Mouse (Mus musculus) olfactory bulb, adult 2 months (tissue): Measurements from ENCODE around the gene Iqsec1. TPM values are rescaled to one million over a fixed set of nuclear protein-coding genes. Genes with fewer than 3 reads are reported as not detected.

ENCODE experiments used
- H3K27ac ChIP-seq: fragments of 200-500 bp; 2 replicates; pipeline ENCODE4 v1.5.1; 2012; ENCODE audit warnings: low read depth, low read length; ENCODE audit not compliant: insufficient read depth
- H3K4me1 ChIP-seq: fragments of 200-500 bp; 2 replicates; pipeline ENCODE4 v1.6.1; 2012; ENCODE audit warnings: low read length; ENCODE audit not compliant: control insufficient read depth, insufficient read depth
- H3K4me3 ChIP-seq: fragments of 200-500 bp; 2 replicates; pipeline ENCODE4 v1.5.1; 2012; ENCODE audit warnings: mild to moderate bottlenecking, low read depth, low read length, moderate library complexity; ENCODE audit not compliant: insufficient read depth
- CTCF ChIP-seq: fragments of 200-500 bp; IDR thresholded peaks from 2 replicates; pipeline ENCODE4 v1.5.1; 2012; ENCODE audit warnings: low read depth, mild to moderate bottlenecking, low read length, moderate library complexity; ENCODE audit not compliant: insufficient read depth
- POLR2A ChIP-seq: fragments of 200-500 bp; IDR thresholded peaks from 2 replicates; pipeline ENCODE4 v1.6.1; 2012; ENCODE audit warnings: mild to moderate bottlenecking, low read depth, low read length, moderate library complexity; ENCODE audit not compliant: insufficient read depth
- WGBS: fragments of 180-500 bp; shearing (Covaris S2); methylation state at CpG from one replicate; pipeline ENCODE4 v1.1.7; 2018; 5-methylcytosine and 5-hydroxymethylcytosine counted together
- polyA plus RNA-seq: library from polyadenylated mRNA; stranded (reverse); fragments of >200 nt; gene quantifications from 2 replicates; pipeline ENCODE4 v1.2.4, GENCODE M21; 2012; ENCODE audit warnings: low replicate concordance; ENCODE audit not compliant: missing spikeins, insufficient read depth, insufficient read length

Gene Iqsec1
- polyA plus RNA-seq, 1 experiment: not detected

DNA sequence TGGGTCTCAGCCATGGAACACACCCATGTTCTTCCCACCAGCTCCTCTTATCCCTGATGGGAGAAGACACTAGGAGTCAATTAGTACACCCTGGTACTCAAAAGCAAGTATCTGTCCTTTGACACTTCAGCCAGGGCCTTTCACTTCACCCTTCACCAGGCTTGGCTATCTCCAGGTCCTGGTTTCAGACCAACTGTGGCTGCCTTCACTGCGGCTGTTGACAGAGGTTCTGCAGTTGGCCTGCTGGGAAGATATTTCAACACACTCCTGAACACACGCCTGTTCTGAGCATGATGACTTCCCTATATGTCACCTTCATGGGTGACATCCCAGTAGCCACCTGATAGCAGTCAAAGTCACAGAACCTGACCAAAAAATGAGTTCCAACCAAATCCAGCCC, 234.4 kb downstream of the Iqsec1 start:
- Histone ChIP-seq H3K27ac (no peak overlapping the region), H3K4me1 (peaks cover 3% of the 10 kb centered on the region; the same call in 1 of the 2 replicates), H3K4me3 (no peak overlapping the region)
- 98% methylated on average over 2 of the region's 2 CpGs for WGBS
- TF ChIP-seq CTCF (no peak), POLR2A (no peak)

DNA sequence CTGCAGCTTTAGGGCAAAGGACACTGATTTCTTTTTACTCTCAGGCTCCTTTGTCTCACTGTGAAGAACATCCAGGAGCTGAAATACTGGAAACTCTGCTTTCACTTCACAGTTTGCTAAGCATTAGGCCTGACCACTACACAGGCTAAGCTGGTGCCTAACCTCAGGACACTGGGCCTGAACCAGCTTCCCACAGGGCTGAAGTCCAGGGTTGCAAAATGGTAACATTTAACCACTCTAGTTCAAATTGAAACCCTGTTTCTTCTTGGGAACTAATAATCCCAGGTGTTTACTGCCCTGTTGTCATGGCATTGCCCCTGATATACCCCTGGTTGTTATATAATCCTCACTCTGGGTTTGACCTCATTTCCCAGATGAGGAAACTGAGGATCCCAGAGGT, 234.8 kb downstream of the Iqsec1 start:
- Histone ChIP-seq H3K4me3 (no peak overlapping the region), H3K4me1 (peaks cover 3% of the 10 kb centered on the region; the same call in 1 of the 2 replicates), H3K27ac (no peak overlapping the region)
- no peak for TF ChIP-seq POLR2A
- TF ChIP-seq CTCF: no peak

DNA sequence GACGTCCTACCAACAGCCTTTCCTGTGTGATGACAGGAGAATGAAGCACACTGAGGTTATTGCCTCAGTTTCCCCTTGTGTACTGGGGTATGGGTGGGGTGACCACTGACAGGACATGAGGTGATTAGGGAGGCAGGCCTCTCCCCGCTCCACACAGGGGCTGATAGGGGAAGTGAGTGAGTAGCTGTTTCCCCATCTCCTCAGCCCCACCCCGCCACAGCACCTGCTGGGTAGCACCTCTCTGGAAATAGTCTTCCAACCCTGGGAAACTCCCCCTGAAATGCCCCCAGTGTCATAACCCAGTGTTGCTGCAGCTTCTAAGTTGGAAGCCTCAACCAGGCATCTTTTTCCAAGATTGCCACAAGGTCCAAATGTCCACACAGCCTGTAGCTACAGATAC, 236.9 kb downstream of the Iqsec1 start:
- Histone ChIP-seq H3K4me3 (no peak overlapping the region), H3K4me1 (peaks cover 2% of the 10 kb centered on the region), H3K27ac (no peak overlapping the region)
- TF ChIP-seq CTCF: no peak
- no peak for TF ChIP-seq POLR2A
- WGBS: 87% methylated on average over 3 of the region's 3 CpGs

DNA sequence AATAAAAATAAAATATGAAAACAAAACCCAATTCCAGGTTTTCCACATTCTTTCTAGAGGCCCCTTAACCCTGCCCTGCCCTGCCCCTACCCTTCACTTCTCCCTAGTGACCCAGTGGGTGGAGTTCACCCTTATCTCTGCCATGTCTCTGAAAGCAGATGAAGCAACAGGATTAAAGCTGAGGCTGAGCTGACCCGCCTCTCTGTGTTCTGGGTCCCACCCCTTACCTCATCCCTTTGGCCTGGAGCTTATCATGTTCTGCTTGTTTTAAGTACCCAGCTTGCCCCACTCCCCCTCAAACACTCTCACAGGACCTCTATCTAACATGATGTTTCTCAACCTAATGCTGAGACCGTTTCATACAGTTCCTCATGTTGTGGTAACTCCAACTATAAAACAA, 238.4 kb downstream of the Iqsec1 start:
- WGBS: 91% methylated on average over 2 of the region's 2 CpGs
- TF ChIP-seq CTCF (no peak), POLR2A (no peak)
- no peak overlapping the region for H3K27ac ChIP-seq
- peaks cover 4% of the 10 kb centered on the region; the same call in 1 of the 2 replicates for H3K4me1 ChIP-seq
- H3K4me3 ChIP-seq: no peak overlapping the region

DNA sequence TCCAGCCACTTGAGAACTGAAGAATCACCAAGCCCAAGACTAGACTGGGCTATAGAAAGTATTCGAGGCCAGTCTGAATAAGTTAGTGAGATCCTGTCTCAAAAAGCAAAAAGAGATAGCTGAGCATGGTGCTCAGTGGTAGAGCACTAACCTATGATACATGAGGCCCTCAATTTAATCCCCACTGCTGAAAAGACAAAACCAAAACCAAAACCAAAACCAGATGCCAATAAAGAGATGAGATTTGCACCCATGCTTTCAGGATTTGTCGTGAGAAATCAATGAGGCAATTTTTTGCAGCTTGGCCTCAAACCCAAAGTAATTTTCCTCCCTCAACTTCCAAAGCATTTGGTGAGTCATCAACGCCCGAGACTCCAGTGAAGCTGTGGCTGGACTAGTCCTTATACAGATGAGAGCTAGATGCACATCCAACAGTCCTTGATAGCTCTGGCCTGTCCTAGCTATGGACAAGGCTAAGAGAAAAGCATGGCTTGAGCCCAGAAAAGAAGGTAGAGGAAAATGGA, 239.0 kb downstream of the Iqsec1 start:
- Histone ChIP-seq H3K4me1 (peaks cover 4% of the 10 kb centered on the region; the same call in 1 of the 2 replicates), H3K27ac (no peak overlapping the region), H3K4me3 (no peak overlapping the region)
- no peak for TF ChIP-seq CTCF
- TF ChIP-seq POLR2A: no peak
- WGBS: 65% methylated on average over 4 of the region's 4 CpGs

DNA sequence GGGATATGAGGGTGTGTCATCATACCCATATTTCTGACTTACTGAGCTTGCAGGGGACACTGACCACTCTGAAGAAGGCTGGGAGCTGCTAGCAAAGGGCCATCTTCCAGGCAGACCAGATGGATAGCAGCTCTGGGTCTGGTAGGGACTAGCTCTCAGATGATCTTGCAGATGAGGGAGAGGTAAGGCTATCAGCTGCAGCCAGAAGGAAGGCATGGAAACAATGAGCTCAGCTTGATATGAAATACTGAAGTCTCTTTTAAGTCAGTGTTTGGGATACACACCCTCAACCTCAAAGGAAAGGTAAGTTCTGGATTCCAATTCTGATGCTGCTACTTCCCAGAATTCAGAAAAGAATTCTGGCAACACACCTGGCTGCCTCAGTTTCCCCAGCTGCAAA, 239.5 kb downstream of the Iqsec1 start:
- H3K27ac ChIP-seq: no peak overlapping the region
- TF ChIP-seq POLR2A: no peak
- no peak for TF ChIP-seq CTCF
- no peak overlapping the region for H3K4me3 ChIP-seq
- H3K4me1 ChIP-seq: peaks cover 4% of the 10 kb centered on the region; the same call in 1 of the 2 replicates

DNA sequence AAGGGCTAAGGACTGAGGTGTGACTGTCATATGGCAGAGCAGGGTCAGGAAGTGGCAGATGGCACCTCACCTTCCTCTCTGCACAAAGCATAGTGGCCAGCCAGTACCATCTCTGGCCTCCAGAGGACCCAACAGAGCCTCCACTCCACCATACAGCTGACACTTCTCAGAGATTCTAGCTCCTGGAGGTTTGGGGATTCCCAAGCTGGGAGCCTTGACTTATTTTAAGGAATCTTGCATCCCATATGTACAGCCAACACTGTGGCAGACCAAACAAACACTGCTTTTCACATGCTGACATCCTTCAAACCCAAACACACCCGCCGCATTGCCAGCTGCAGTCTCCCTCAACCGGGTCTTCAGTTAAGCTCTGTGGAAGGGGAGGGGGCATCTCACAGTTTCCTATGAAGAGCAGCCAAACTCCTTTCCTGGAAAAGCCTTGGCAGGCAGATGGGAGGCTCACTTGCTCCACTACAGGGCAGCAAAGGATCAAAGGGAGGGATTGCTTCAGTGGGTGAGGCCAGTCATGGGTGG, 242.1 kb downstream of the Iqsec1 start:
- Histone ChIP-seq H3K4me1 (peaks cover 4% of the 10 kb centered on the region; the same call in 1 of the 2 replicates), H3K4me3 (no peak overlapping the region), H3K27ac (no peak overlapping the region)
- 47% methylated on average over 3 of the region's 3 CpGs for WGBS
- TF ChIP-seq POLR2A (no peak), CTCF (no peak)

DNA sequence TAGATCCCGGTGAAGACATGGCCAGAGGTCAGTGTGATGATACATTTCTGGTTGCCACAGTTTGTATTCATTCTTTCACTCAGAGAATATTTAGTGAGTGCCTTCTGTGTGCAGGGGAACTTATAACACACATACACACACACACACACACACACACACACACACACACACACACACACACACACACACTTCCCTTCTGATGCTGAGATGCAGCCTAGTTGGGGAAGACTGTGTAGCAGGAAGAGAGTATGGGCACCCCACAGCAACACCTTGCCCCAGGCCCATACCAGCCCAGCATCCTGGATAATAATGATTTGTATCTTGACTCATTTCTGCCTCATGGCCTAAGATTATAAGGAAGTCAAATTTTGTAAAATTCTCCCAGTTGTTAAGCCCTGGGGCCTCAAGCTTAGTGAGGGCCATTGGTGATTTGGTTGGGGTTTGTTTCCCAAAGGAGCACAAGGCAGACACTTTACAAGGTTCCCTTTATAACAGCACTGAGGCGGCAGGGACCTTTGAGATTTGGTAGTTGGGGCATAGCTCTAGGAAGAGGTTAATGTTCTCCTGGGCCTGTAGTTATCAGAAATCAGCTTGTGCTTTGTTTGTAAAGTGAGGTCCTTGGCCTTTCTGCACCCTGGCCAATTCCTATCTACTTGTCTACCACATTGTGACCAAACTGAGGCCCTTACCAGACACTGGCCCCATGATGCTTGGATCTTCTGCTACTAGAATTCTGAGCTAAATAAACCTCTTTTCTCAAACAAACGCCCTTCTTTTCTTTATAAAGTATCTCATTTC, 242.9 kb downstream of the Iqsec1 start:
- Histone ChIP-seq H3K27ac (no peak overlapping the region), H3K4me1 (peaks cover 4% of the 10 kb centered on the region; the same call in 1 of the 2 replicates), H3K4me3 (no peak overlapping the region)
- no peak for TF ChIP-seq CTCF
- TF ChIP-seq POLR2A: no peak
- WGBS: 90% methylated on average over 3 of the region's 3 CpGs

DNA sequence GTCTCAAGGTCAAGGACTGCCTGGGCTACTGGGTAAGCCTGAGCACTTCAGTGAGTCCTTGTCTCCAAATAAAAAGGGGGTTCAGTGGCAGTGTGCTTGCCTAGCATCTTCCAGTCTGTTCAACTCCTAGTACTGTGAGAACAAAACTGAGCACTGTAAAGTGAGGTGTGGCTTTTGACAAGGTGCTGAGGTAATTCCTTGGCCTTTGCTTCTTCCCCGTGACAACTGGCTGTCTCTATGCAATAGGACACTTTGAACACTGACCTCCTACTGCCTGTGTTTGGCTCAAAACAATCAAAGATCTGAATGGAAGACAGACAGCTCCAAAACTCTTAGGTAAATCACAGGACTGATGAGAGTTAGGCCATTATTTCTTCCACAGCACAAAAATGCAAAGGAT, 246.0 kb downstream of the Iqsec1 start:
- Histone ChIP-seq H3K4me1 (peaks cover 4% of the 10 kb centered on the region; the same call in 1 of the 2 replicates), H3K27ac (no peak overlapping the region), H3K4me3 (no peak overlapping the region)
- TF ChIP-seq POLR2A (no peak), CTCF (no peak)
- WGBS: 62% methylated on average over 1 of the region's 1 CpGs
